Mouse (Mus musculus) embryo, embryonic 9.5 days (tissue): ENCODE measurements around the gene Bloc1s5.
"Not testable (repeated sequence)": the region's sequence is repeated elsewhere in the genome, so short reads cannot be mapped to it uniquely, and the experiment has no call there.

Source experiments
- DNase-seq: peaks from one replicate; pipeline ENCODE4 v3.0.0-alpha.2; 2017; ENCODE audit errors: extremely low spot score

The Bloc1s5 gene

GRCm38 (mm10) chr13:38618001-38618630 is 16.8 kb downstream of the Bloc1s5 start:
- not testable (repeated sequence) for DNase-seq

GRCm38 (mm10) chr13:38616887-38617286 is 18.0 kb downstream of the Bloc1s5 start:
- DNase-seq, result no peak

- DNase-seq, result no peak
These were observed 19.3 kb downstream of the Bloc1s5 start for GRCm38 (mm10) chr13:38615656-38616055.

GRCm38 (mm10) chr13:38614298-38614697 is 20.6 kb downstream of the Bloc1s5 start:
- no peak for DNase-seq

- DNase-seq, result no peak
These were observed 21.3 kb downstream of the Bloc1s5 start for GRCm38 (mm10) chr13:38613583-38613982.

- DNase-seq, result no peak
These were observed 22.3 kb downstream of the Bloc1s5 start for GRCm38 (mm10) chr13:38612608-38613007.

- DNase-seq, result no peak
These were observed 22.7 kb downstream of the Bloc1s5 start for GRCm38 (mm10) chr13:38612179-38612578.

GRCm38 (mm10) chr13:38610336-38610735 is 24.6 kb downstream of the Bloc1s5 start:
- no peak for DNase-seq

- no peak for DNase-seq
These were observed 27.8 kb downstream of the Bloc1s5 start for GRCm38 (mm10) chr13:38607130-38607529.

GRCm38 (mm10) chr13:38605353-38605752 is 29.6 kb downstream of the Bloc1s5 start:
- DNase-seq, result no peak

GRCm38 (mm10) chr13:38602966-38603365 is 31.9 kb downstream of the Bloc1s5 start:
- no peak for DNase-seq

- DNase-seq, result no peak
These were observed 32.6 kb downstream of the Bloc1s5 start for GRCm38 (mm10) chr13:38602243-38602832.

- no peak for DNase-seq
These were observed 34.1 kb downstream of the Bloc1s5 start for GRCm38 (mm10) chr13:38600811-38601210.

- DNase-seq, result no peak
These were observed 37.8 kb downstream of the Bloc1s5 start for GRCm38 (mm10) chr13:38597076-38597475.

- DNase-seq, result no peak
These were observed 38.4 kb downstream of the Bloc1s5 start for GRCm38 (mm10) chr13:38596461-38596860.

GRCm38 (mm10) chr13:38593114-38593513 is 41.8 kb downstream of the Bloc1s5 start:
- DNase-seq, result peak; percentile 26

GRCm38 (mm10) chr13:38587350-38587749 is 47.6 kb downstream of the Bloc1s5 start:
- DNase-seq, result no peak

- DNase-seq, result no peak
These were observed 48.5 kb downstream of the Bloc1s5 start for GRCm38 (mm10) chr13:38586451-38586850.

GRCm38 (mm10) chr13:38582768-38583167 is 52.1 kb downstream of the Bloc1s5 start:
- no peak for DNase-seq

- DNase-seq, result peak; percentile 40
These were observed 54.1 kb downstream of the Bloc1s5 start for GRCm38 (mm10) chr13:38580601-38581457.

GRCm38 (mm10) chr13:38579971-38580600 is 54.8 kb downstream of the Bloc1s5 start:
- DNase-seq, result no peak

GRCm38 (mm10) chr13:38574668-38575067 is 60.2 kb downstream of the Bloc1s5 start:
- no peak for DNase-seq
